Mouse (Mus musculus) spleen, postnatal 0 days (tissue): ENCODE results near the gene Olfr463. TPM values are rescaled to one million over a fixed set of nuclear protein-coding genes. Genes with fewer than 3 reads are reported as not detected.

Experiments
- polyA plus RNA-seq: library from polyadenylated mRNA; unstranded; fragments of >200 nt; fragmentation: Nextera tagmentation; extraction: Ambion mirVana; gene quantifications from 2 replicates; pipeline ENCODE4 v1.2.1, GENCODE M21; 2015

The Olfr463 gene
- polyA plus RNA-seq, result not detected in 2 replicates

GRCm38 (mm10) chr11:87897287-87897686, at the start of gene Olfr463:
Gene Olfr463, minus strand, starts transcription at chr11:87897387.

GRCm38 (mm10) chr11:87920966-87921365, 23.8 kb upstream of the Olfr463 start, which contains the start of gene Olfr464:
Gene Olfr464, minus strand, starts transcription at chr11:87920967.

GRCm38 (mm10) chr11:87892168-87892567, 5.0 kb downstream of the Olfr463 start, which contains the start of gene Olfr462:
Gene Olfr462, minus strand, starts transcription at chr11:87892268.

GRCm38 (mm10) chr11:87875436-87875835, 21.8 kb downstream of the Olfr463 start, which contains the start of gene Epx:
Gene Epx, minus strand, starts transcription at chr11:87875536.

GRCm38 (mm10) chr11:87852690-87853596, 44.2 kb downstream of the Olfr463 start, which contains the start of gene Mks1:
Gene Mks1, plus strand, starts transcription at chr11:87853215.

Other genes with a start within 250 kb of the Olfr463 start
- 2.3 and 3.2 TPM in 2 replicates for gene Rnf43, start 234.7 kb downstream of the Olfr463 start, polyA plus RNA-seq
- 228 and 242 TPM in 2 replicates for gene Supt4a, start 159.8 kb downstream of the Olfr463 start, polyA plus RNA-seq
- 2.9 and 4.3 TPM in 2 replicates for gene Tspoap1, start 136.8 kb downstream of the Olfr463 start, polyA plus RNA-seq
- 390 and 539 TPM in 2 replicates for gene Mpo, start 103.8 kb downstream of the Olfr463 start, polyA plus RNA-seq
- gene Lpo, start 69.1 kb downstream of the Olfr463 start, polyA plus RNA-seq, result not detected in 2 replicates
- gene Mks1, start 44.2 kb downstream of the Olfr463 start, polyA plus RNA-seq, result 2.8 and 3.3 TPM in 2 replicates
- 0.14 and 0.39 TPM in 2 replicates for gene Epx, start 21.9 kb downstream of the Olfr463 start, polyA plus RNA-seq
- gene Olfr462, start 5.1 kb downstream of the Olfr463 start, polyA plus RNA-seq, result not detected in 2 replicates
- gene Olfr464, start 23.6 kb upstream of the Olfr463 start, polyA plus RNA-seq, result not detected in 2 replicates
- gene Dynll2, start 90.1 kb upstream of the Olfr463 start, polyA plus RNA-seq, result 9.7 and 10.4 TPM in 2 replicates
- 145 and 160 TPM in 2 replicates for gene Srsf1, start 150.0 kb upstream of the Olfr463 start, polyA plus RNA-seq
- 13.4 and 15.1 TPM in 2 replicates for gene Vezf1, start 170.9 kb upstream of the Olfr463 start, polyA plus RNA-seq
- 6.3 and 8.4 TPM in 2 replicates for gene Cuedc1, start 200.7 kb upstream of the Olfr463 start, polyA plus RNA-seq